Mouse (Mus musculus) kidney, postnatal 14 days (tissue): ENCODE results near the gene Dbil5.

Experiments used
- DNase-seq: peaks from one replicate; pipeline ENCODE4 v3.0.0; 2022; ENCODE audit warnings: mixed read lengths

The Dbil5 gene

GRCm38 (mm10) chr11:76236136-76236535 lies 18.7 kb downstream of the Dbil5 start:
- no peak for DNase-seq

- DNase-seq, result no peak
Measured at GRCm38 (mm10) chr11:76239750-76240149, 22.3 kb downstream of the Dbil5 start.

GRCm38 (mm10) chr11:76242901-76243810 lies 25.7 kb downstream of the Dbil5 start, which contains the start of the genes Mrm3 and Glod4:
TSS of gene Mrm3 (plus strand) at chr11:76243715.
TSS of gene Glod4 (minus strand) at chr11:76243725.
- peak; percentile 94 for DNase-seq

GRCm38 (mm10) chr11:76243811-76244546 lies 26.6 kb downstream of the Dbil5 start:
- DNase-seq, result no peak

- DNase-seq, result no peak
Measured at GRCm38 (mm10) chr11:76246439-76246838, 29.0 kb downstream of the Dbil5 start.

GRCm38 (mm10) chr11:76247239-76247638 lies 29.8 kb downstream of the Dbil5 start:
- no peak for DNase-seq

GRCm38 (mm10) chr11:76252036-76252435 lies 34.6 kb downstream of the Dbil5 start:
- no peak for DNase-seq

GRCm38 (mm10) chr11:76253145-76253917 lies 35.9 kb downstream of the Dbil5 start:
- peak; percentile 90 for DNase-seq

- DNase-seq, result no peak
Measured at GRCm38 (mm10) chr11:76253918-76254264, 36.5 kb downstream of the Dbil5 start.

GRCm38 (mm10) chr11:76255431-76256001 lies 38.1 kb downstream of the Dbil5 start:
- DNase-seq, result no peak

- no peak for DNase-seq
Measured at GRCm38 (mm10) chr11:76256129-76256528, 38.7 kb downstream of the Dbil5 start.

GRCm38 (mm10) chr11:76257386-76257785 lies 40.0 kb downstream of the Dbil5 start:
- DNase-seq, result no peak

GRCm38 (mm10) chr11:76258511-76258910 lies 41.1 kb downstream of the Dbil5 start:
- DNase-seq, result no peak

GRCm38 (mm10) chr11:76260208-76261050 lies 43.0 kb downstream of the Dbil5 start:
- DNase-seq, result no peak

GRCm38 (mm10) chr11:76261224-76261623 lies 43.8 kb downstream of the Dbil5 start:
- peak; percentile 48 for DNase-seq

GRCm38 (mm10) chr11:76262611-76263351 lies 45.4 kb downstream of the Dbil5 start:
- no peak for DNase-seq

GRCm38 (mm10) chr11:76267550-76267949 lies 50.1 kb downstream of the Dbil5 start:
- DNase-seq, result no peak

GRCm38 (mm10) chr11:76268001-76268459 lies 50.6 kb downstream of the Dbil5 start:
- DNase-seq, result no peak
